Mouse (Mus musculus) layer of hippocampus, adult 11-12 months (tissue): ENCODE data around the gene C8b.
A peak's percentile ranks its signal among the peaks of the same experiment; 100 is the strongest.

Experiments used
- DNase-seq: peaks from one replicate; pipeline ENCODE4 v3.0.0; 2022; ENCODE audit warnings: low spot score

C8b gene

DNA sequence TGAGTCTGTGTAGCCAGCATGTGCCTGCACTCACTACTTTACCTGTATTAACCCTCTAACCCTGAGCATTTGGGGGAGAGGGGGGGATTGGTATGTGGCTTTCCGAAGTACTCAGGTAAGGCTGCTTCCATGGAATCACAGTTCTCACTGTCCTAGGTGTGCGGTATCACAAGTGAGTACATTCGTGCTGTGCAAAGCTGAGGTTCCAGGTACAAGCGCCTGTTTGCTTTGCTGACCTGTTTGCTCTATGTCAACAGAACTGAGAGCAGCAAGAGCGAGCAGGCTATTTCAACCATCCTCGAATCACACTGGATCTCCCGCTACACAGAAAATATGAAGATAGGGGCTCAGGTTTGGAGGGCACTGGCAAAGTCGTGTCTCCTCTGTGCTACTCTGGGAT is at the start of gene C8b:
Gene C8b (plus strand): TSS at position 253 of the 400 bp plus-strand sequence.
- DNase-seq, result no peak

DNA sequence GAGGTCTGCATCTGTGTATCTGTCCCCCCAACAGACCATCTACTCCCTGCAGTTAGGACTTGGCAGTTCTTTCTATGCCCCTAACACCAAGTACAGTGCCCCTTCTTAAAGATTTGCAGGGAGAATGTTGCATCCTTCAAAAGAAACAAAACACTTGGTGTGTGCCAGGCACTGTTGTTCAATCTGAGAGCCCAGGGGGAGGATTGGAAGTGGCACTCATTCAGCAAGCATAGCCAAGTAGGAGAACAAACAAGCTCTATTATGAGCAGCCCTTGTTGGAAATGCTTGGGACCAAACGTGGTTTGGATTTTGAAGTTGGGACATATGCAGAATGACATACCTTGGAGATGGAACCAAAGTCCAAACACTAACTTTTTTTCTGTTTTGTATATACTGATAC is 49.6 kb upstream of the C8b start:
- DNase-seq, result no peak

DNA sequence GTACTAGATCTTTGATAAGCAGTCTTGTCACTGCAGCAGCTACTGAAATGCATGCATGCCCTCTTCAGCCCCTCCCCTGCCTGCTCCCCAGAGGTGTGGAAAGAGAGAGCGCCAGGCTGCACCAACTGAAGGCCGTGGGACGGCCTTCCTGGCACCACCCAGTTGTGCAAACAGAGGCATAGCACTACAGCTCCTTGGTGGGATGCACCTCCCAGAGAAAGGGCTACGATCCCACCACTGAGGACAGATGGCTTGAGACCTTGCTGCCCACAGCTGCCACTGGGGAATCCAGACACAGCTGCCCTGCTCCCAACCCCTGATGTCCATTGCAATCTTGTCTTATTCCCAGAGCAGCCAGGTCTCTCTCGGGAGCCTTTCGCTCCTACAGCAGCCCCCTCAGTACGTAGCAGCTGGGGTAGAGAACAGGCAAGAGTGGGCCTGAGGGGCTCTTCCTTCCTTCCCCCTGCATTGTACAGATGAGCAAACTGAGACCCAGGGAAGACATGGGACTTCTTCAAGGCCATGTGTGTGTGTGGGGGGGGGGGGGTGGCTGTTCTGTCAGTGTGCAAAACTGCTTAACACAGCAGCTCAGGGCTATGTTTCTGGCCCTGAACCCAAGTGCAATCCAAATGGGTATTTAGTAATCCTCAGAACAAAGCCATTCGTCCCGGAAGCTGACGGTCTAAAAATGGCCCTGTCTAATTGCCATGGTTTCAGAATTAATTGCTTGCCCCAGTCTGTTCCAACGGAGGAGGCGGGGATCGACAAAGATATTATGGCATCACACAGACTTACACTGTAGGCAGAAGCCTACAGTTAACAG is 46.9 kb upstream of the C8b start:
- peak; percentile 67 for DNase-seq

DNA sequence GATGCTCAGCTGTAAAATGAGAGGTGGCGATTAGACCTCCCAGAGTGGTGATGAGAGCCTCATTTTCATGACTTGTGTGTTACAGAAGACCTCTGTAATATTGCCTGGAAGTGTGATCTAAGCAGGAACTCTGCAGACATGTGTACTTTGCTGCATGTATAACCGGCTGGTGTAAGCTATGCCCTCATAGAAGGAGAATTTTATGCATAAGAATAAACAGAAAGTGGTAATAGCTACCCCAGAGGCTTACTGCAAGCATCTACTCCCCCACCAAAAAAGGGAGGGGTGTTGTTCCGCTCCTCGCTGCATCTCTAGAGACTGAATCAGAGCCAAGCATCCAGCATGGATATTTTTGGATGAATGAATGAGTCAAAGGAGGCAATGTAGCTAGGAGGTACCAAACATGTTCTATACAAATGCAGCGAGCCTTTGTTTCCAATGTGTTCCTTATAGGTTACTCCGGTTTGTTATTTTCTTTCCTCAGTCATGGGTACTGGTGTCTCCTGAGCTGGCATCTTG is 42.5 kb upstream of the C8b start:
- DNase-seq, result no peak

DNA sequence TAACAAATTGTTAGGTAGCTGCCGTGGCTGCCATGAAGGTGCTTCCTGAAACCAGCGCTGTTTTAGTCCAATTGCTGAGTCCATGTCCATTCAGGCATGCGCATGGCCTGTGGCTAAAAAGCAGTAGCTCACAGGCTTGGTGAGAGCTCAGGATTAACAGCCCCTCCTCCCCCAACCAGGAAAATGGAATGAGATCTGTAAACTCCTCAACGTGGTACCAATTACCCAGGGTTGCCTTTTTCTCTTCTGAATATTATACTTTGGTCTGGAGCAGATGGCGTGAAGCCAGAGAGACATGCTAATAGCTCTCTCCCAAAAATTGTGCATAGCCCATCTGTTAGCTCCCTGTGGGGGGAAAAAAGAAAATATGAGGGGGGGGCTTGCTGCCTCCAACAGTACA is 41.9 kb upstream of the C8b start:
- no peak for DNase-seq

DNA sequence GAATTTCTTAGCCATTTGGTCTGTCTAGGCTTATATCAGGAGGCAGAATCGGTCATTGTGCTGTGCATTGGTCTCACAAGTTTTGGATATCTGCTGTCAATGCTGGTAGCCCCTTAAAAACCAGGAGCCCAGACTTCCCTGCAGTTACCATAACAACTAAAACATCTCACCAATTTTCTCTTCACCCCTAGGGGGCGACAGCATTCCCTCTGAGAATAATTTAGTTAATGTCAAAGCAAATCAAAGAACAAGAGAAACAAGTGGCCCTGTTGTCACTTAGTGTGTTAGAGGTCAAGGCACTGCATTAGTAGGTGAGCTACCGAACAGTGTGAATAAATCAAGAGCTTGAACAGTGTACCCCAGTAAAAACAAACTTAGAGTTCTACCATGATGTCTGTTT is 40.4 kb upstream of the C8b start:
- DNase-seq, result peak; percentile 59

DNA sequence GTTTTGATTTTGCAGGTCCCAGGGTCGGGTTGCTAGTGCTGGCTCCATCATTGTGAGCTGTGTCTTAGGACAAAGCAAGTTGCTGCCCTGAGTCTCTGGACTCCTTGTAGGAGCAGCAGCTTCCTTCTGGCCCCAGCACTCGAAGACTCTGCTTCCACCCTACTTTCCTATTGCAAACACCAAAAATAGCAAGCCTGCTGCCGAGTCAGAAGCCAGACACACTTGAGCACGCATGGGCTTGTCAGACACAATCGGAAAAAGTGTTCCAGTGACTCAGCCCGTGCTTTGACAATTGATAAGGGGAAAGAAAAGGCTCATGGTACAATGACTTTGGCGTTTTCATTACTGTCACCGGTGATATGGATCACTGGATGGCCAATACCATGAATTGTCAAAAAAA is 36.9 kb upstream of the C8b start:
- no peak for DNase-seq

DNA sequence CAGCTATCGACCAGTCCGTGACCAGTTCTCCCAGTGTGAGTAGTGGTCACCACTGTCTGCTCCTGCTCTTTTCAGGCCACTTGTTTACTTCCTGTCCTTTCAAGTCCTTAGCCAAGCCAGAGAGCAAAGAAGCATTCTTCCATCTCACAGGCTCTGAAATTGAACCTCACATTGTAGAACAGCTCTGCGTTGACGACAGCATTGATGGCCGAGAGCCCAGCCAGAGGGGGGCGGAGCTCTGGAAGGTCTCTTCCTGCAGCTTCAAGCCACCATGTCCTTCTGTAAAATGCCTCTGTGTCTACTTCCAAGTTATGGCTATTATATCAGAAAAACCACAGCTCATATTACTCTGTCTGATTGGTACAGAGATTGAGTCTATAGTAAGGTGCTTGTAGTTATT is 19.6 kb upstream of the C8b start:
- DNase-seq, result peak; percentile 19

DNA sequence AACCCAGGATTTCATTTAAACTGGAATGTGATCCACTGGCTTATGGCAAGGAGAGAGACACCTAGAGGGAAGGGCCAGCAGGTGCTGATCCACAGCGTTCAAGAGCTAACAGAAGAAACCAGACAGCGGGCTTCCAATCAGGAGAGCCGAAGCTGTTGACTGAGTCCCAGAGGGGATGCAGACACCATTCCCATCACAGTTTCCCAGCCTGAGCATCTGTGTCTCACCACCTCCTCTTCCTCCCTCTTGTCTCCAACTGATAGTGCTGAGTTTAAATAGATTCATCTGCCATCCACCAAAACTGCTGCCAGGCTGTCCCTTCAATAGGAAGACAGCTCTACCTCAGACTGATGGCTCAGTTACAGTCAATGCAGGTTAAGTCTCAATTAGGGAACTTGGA is 12.0 kb upstream of the C8b start:
- DNase-seq, result peak; percentile 16

DNA sequence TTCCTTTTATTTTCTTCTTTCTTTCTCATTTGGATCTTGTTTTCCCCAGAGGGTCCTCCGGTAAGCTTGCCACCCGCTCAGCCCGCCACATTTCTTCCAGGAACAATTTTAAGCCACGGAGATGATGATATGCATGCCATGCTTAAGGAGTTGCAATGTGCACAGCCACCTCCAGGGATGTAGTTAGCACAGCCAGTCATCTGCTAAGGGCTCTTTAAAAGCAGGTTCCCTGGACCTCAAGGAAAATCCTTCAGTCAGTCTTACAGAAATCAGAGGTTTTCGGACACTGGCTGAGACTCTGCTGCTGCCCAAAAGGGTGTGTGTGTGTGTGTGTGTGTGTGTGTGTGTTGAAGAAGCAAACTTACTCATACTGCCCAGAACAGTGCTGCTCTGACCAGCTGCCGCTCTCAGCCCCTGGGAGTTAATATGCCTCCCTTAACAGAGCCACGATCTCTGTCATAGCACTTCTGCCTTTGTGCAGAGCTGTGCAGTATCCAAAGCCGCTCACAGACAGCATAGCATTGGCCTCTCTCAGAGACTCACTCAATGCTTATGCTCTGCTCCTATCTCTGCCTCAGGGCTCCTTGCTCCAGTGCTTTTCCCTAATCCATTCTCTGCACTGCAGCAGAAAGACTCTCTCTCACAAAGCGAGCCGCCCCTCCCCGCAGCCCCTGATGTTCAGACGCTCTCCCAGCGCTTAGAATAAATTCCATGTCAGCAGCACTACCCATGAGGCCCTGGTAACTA is 5.1 kb upstream of the C8b start:
- DNase-seq, result no peak

DNA sequence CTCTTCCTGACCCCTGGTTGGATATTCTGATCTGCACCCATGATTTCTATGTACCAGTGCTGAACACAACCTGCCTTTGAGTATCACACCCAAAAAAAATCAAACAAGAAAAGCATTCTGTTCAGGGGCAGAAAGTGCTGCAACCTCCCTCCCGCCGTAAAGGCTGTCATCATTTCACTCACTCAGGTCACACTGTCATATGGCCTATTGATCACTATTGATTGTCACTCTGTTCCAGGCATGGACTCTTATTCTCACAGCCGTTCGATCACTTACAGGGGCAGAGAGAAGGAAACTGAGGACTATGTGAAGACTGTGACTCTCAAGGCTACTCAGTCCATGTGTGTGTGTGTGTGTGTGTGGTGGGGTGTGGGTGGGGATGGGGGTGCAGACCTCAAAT is 2.1 kb downstream of the C8b start:
- DNase-seq, result no peak

DNA sequence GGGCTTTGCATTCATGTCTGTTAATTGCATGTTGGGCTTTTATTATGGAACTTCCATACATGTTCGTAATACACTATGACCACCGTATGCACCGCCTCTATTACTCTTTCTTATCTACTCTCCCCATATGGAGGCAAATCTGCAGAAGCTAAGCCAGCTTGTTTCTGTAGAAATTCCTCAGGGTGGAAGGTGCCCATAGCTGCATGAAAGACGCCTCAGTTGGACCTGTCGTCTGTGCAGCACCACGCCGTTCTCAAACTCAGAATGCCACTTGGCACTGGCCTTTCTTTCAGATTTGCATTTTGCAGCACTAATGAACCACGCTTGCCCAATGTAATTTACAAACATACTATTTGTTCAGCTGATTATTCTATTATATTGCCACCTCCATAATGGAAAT is 3.5 kb downstream of the C8b start:
- no peak for DNase-seq

DNA sequence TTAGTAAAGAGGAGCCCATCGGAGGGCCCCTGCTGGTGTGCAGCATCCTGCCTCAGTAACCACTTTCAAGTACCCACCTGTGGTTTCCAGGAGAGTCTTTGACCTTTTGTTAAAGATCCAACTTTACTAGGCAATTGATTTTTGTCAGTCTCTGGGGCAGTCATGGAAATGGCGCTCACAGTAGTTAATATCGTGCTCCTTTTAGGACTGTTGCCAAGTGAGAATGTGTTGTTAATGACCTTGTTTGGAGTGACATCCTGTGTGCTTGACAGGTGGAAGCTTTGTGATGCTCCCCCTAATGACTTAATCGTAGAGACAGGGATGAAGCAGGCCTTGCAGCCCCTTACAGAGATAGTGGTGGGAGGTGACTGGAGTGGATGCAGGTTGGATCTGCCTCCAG is 4.2 kb downstream of the C8b start:
- no peak for DNase-seq

DNA sequence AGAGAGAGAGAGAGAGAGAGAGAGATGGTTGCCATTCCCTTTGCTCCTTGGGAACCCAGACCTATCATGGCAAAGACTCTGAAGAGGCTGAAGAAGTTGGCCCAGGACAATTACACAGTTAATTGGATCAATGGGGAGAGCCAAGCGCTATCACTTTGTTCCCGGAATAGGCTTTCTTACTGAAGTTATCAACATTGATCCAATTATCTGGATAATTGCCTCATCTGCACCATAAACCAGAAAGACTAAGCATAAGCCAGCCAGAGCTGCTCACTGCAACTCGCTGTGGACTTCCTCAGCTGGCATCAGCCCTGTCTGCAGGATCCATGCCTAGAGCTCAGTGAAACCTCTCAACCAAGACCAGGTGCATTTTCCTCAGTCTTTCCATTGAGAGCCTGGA is 9.5 kb downstream of the C8b start:
- DNase-seq, result no peak

DNA sequence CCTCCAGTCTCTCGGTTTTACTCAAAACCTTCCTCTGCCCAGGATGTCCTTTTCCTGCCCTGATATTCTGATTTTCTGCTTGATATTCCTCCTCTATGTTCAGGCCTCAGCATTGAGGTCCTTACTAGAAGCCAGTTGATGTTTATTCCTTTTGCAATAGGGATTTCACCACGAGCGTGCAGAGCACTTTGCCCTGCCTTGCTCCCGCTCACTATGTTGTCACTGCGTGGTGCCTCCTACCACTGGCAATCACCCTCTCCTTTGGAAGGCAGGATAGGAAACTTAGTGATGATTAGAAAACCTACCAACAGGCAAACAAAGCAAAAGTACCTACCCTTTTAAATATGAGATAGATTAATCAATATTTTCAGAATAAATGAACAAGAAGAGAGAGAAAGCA is 13.3 kb downstream of the C8b start:
- DNase-seq, result no peak

DNA sequence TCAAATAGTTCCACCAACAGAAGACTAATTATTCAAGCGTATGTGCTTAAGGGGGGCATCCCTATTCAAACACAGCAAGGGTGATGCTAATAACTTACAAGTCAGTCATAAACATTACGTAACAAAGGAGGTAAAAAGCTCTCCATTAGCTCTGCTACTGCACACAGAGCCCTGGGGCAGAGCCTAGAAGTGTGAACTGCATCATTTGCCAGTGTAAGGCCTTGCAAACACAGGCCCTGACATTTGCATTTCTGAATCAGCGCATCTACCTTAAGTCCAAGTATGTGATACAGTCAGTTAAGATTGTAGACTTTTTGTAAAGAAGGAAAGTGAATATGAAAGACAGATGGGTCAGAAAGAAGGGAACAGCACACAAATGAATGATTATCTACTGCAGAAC is 15.3 kb downstream of the C8b start:
- DNase-seq, result no peak

DNA sequence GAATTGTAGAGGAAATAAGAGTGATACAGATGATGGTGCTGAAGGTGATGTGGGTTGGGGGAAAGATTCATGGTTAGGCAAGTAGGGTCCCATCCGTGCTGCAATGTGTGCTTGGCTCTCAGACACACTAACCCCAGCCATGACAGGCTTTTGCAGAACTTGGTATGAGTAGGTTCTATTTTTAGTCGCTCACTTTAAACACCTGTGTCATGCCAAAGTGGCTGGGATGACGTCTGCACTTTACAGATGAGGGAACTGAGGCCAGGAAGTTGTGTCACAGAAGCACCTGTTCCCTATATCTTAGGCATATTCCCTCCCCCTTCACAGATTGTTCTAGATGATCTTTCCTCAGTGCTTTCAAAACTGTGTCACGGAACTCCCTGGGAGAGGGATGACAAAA is 16.2 kb downstream of the C8b start:
- no peak for DNase-seq

DNA sequence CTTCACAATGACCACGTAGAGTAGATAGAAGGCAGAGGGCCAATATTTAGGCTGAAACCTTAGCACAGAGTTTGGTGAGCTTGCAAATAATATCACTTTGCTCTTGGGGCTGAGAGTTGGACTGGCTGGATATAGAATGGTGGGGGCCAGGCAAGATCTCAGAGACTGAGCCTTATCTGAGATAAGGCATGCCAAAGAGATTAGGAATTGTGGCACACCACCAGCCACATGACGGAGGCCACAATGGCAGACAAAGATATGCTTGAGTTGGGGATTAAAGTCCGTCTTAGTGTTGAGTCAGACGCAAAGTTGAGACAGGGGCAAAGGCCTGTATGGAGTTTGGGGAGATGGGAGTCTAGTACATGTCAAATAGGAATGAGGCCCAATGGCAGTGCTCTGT is 26.0 kb downstream of the C8b start:
- no peak for DNase-seq

DNA sequence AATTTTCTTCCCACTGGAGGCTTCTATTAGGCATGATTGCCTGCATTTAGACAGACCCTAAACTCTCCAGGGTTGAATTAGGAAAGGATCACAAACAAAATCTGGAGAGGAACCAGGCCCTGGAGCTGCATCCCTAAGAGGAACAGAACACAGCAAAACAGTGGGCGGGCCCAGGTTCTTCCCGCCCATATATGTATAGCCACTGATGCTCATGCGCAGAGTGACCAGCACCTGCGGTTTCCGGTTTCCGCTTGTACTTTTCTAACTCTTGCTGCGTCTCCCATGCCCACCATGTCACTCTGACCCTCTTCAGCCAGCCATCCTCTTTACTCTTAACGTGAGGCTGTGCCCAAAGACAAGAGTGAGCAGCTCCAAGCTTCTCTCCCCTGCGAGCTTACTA is 32.8 kb downstream of the C8b start:
- no peak for DNase-seq

DNA sequence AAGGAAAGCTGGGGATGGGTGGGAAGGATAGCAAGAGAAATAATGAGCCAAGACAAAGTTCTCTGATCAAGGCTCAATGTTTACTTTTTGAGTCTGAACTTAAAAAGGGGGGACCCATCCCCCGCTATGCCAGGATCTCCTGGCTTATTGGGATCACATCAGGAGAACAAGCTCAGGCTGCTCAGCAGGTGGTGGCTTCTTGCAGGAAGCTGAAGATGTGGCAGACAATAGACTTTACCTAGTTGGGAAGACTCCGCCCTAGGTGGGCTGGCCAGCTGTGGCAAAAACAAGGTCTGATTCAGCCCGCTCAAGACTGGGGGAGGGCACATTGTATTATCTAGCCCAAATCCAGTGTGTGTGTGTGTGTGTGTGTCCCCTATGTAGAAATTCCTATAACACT is 35.5 kb downstream of the C8b start:
- DNase-seq, result no peak

DNA sequence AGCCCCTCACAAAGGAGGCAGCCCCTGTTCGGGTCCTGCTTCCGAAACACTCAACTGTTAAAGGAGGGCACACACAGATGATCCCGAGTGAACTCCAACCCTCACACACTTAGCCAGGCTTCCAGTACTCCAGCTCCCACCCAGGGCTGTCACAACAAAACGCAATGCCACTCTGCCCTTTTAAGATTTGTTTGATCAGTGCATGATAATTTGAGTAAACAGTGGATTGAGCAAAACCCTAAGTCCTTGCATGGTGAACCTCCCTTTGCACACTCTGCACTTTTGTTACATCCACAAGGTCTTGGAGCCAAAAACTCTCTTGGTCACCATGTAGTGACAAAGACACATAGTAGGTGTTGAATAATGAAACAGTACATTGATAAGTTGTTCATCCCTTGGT is 38.0 kb downstream of the C8b start:
- no peak for DNase-seq

DNA sequence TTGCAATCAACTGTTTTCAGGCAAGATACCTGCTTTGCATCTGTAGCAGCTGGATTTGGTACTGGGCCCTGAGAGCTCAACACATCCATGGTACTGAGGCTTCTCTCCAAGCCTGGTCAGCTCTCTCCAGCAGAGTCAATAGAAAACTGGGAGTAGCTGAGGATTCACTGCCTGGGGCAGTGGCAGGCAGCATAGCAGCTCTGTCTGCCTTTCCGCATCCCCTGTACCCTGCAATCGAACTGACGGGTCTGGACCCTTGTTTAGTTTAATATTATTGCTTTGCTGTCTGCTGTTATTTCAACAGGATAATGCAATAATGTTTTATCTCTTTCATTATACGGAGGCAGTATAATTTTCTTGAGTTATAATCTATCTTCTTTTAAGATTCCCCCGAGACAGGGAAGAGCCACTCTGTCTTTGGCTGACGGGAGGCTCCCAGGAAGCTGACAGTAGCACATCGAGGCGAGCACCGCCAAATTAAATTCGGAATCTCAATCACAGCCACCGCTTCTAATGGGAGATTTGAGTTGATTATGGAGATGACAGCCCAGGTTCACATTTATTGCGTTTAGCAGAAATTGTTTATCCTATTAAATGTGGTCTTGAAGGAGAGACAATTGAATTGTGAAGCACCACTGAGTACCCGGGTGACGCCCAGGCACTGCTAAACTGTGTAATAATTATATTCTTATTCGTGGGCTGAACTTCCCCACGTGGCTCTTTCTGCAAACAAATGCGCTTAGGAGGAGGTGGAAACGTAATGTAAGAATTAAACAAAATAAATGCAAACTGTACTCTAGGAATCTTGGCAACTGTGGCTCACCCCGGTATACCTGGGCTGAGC is 39.5 kb downstream of the C8b start:
- DNase-seq, result no peak
